Mouse (Mus musculus) right cerebral cortex, postnatal 4 days (tissue): ENCODE data around the gene Cldn14.

Experiments used
- DNase-seq: peaks from one replicate; pipeline ENCODE4 v3.0.0-alpha.2; 2022

The Cldn14 gene

GRCm38 (mm10) chr16:93910735-93911665 lies 97.6 kb downstream of the Cldn14 start:
- no peak for DNase-seq

GRCm38 (mm10) chr16:93909936-93910335 lies 98.7 kb downstream of the Cldn14 start:
- no peak for DNase-seq

GRCm38 (mm10) chr16:93908196-93908595 lies 100.4 kb downstream of the Cldn14 start:
- DNase-seq = no peak

- DNase-seq = no peak
Observed at GRCm38 (mm10) chr16:93907761-93908160, 100.9 kb downstream of the Cldn14 start.

GRCm38 (mm10) chr16:93906156-93907014 lies 102.3 kb downstream of the Cldn14 start:
- DNase-seq = peak; percentile 70

- no peak for DNase-seq
Observed at GRCm38 (mm10) chr16:93903027-93903426, 105.6 kb downstream of the Cldn14 start.

- DNase-seq = no peak
Observed at GRCm38 (mm10) chr16:93893285-93893684, 115.4 kb downstream of the Cldn14 start.

GRCm38 (mm10) chr16:93890948-93891604 lies 117.6 kb downstream of the Cldn14 start:
- DNase-seq = no peak

GRCm38 (mm10) chr16:93888481-93888880 lies 120.2 kb downstream of the Cldn14 start:
- DNase-seq = no peak

GRCm38 (mm10) chr16:93884722-93885113 lies 123.9 kb downstream of the Cldn14 start:
- DNase-seq = no peak

- DNase-seq = peak; percentile 10
Observed at GRCm38 (mm10) chr16:93884086-93884721, 124.4 kb downstream of the Cldn14 start.

- peak; percentile 97 for DNase-seq
Observed at GRCm38 (mm10) chr16:93883423-93884085, 125.1 kb downstream of the Cldn14 start, which contains the start of gene Chaf1b. Chaf1b (plus strand) TSS chr16:93883901.

- no peak for DNase-seq
Observed at GRCm38 (mm10) chr16:93877612-93878380, 130.8 kb downstream of the Cldn14 start.

- no peak for DNase-seq
Observed at GRCm38 (mm10) chr16:93874841-93875240, 133.8 kb downstream of the Cldn14 start.
